Mouse (Mus musculus): ENCODE data around the gene Arhgap25.

DNA sequence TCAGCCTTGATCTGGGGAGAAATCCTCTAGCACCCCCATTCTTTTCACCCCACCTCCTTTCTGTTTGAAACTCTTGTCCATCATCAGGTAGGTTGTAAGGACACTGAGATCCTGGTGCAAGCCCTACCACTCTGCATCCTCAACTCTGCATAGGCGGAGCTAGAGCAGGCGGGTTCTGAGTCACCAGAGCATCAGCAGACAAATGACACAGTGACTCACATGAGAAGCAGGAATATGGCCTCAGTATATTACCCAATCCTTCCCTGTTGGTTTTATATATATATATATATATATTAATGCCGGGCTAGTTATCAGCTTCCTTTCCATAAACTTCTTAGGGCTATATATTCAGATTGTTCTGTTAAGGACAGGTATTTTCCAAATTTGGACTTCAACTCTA lies 97.3 kb downstream of the Arhgap25 start:
- TF ChIP-seq CTCF (IDR thresholded peaks at IDR 0.05 in 2 of 3, conservative IDR thresholded peaks at IDR 0.05 in 1 of 3; ENCODE audit: control insufficient read depth in 1 of 3, insufficient read depth in 1 of 3, low read depth in 2 of 3, low read length in 3 of 3, poor library complexity in 1 of 3, severe bottlenecking in 1 of 3) (no peak), POLR2A (IDR thresholded peaks at IDR 0.05; ENCODE audit: control insufficient read depth in 1 of 2, insufficient read depth in 1 of 2, low read depth in 1 of 2, low read length in 2 of 2, poor library complexity in 1 of 2) (no peak)

Measured in MEL (cell line).